Mouse (Mus musculus) lung, postnatal 0 days (tissue): ENCODE data around the gene Nrm.

Experiments used
- CTCF ChIP-seq: IDR thresholded peaks from 2 replicates; pipeline ENCODE4 v1.5.1; 2016; ENCODE audit warnings: antibody characterized with exemption, mild to moderate bottlenecking
- EP300 ChIP-seq: IDR thresholded peaks from 2 replicates; pipeline ENCODE4 v1.6.1; 2016; ENCODE audit warnings: antibody characterized with exemption, mild to moderate bottlenecking, control low read depth

- TF ChIP-seq CTCF, result peak; percentile 76
- TF ChIP-seq EP300, result peak; percentile 48
Measured at GRCm38 (mm10) chr17:35870884-35871696, 10.0 kb downstream of the Nrm start.
